Mouse (Mus musculus) limb, embryonic 12.5 days (tissue): Measurements from ENCODE around the gene Agap3. TPM values are rescaled to one million over a fixed set of nuclear protein-coding genes. Genes with fewer than 3 reads are reported as not detected.
A peak's percentile ranks its signal among the peaks of the same experiment; 100 is the strongest.

Source experiments
- ATAC-seq: fragments of 200-750 bp; cut with Nextera tagmentation; 2 replicates; pipeline ENCODE4 v1.8.0; 2017; ENCODE audit warnings: low read depth, moderate TSS enrichment; ENCODE audit not compliant: insufficient number of reproducible peaks, insufficient read depth, low FRiP score, low TSS enrichment
- H3K27ac ChIP-seq: fragments of 300-500 bp; sonication (generic); 2 replicates; pipeline ENCODE4 v1.5.1; 2016; ENCODE audit warnings: mild to moderate bottlenecking, moderate library complexity
- H3K27me3 ChIP-seq: fragments of 300-500 bp; sonication (generic); 2 replicates; pipeline ENCODE4 v1.6.1; 2016; ENCODE audit warnings: mild to moderate bottlenecking, moderate library complexity
- H3K36me3 ChIP-seq: fragments of 300-500 bp; sonication (generic); 2 replicates; pipeline ENCODE4 v1.6.1; 2016; ENCODE audit warnings: mild to moderate bottlenecking, moderate library complexity
- H3K4me1 ChIP-seq: fragments of 300-500 bp; sonication (generic); replicated peaks from 2 replicates; pipeline ENCODE4 v1.6.1; 2016
- H3K4me2 ChIP-seq: fragments of 300-500 bp; sonication (generic); 2 replicates; pipeline ENCODE4 v1.6.1; 2016; ENCODE audit warnings: mild to moderate bottlenecking, moderate library complexity
- H3K4me3 ChIP-seq: fragments of 300-500 bp; sonication (generic); replicated peaks from 2 replicates; pipeline ENCODE4 v1.5.1; 2016; ENCODE audit warnings: mild to moderate bottlenecking
- H3K9ac ChIP-seq: fragments of 300-500 bp; sonication (generic); replicated peaks from 2 replicates; pipeline ENCODE4 v1.6.1; 2016; ENCODE audit warnings: mild to moderate bottlenecking, moderate library complexity
- H3K9me3 ChIP-seq: fragments of 300-500 bp; sonication (generic); 2 replicates; pipeline ENCODE4 v1.6.1; 2016; ENCODE audit warnings: mild to moderate bottlenecking, moderate library complexity
- WGBS: fragments of 180-500 bp; shearing (Covaris S2); methylation state at CpG from one replicate; pipeline ENCODE4 v1.1.7; 2016; 5-methylcytosine and 5-hydroxymethylcytosine counted together
- polyA plus RNA-seq: library from polyadenylated mRNA; unstranded; fragments of >200 nt; fragmentation: Nextera tagmentation; extraction: Ambion mirVana; gene quantifications from 2 replicates; pipeline ENCODE4 v1.2.1, GENCODE M21; 2016

Agap3 gene
- polyA plus RNA-seq, 1 experiment from 2014 or later: 67.8 TPM

GRCm38 (mm10) chr5:24524522-24524921 is 72.5 kb downstream of the Agap3 start:
- no peak for ATAC-seq
- Histone ChIP-seq H3K27me3 (peaks cover 97% of the 10 kb centered on the region), H3K4me2 (no peak overlapping the region), H3K9me3 (no peaks in the 10 kb centered on the region), H3K27ac (no peak overlapping the region), H3K4me3 (no peak overlapping the region), H3K36me3 (no peaks in the 10 kb centered on the region), H3K9ac (no peak overlapping the region), H3K4me1 (peaks cover 19% of the 10 kb centered on the region)
- 14% methylated on average over 4 of the region's 4 CpGs for WGBS

DNA sequence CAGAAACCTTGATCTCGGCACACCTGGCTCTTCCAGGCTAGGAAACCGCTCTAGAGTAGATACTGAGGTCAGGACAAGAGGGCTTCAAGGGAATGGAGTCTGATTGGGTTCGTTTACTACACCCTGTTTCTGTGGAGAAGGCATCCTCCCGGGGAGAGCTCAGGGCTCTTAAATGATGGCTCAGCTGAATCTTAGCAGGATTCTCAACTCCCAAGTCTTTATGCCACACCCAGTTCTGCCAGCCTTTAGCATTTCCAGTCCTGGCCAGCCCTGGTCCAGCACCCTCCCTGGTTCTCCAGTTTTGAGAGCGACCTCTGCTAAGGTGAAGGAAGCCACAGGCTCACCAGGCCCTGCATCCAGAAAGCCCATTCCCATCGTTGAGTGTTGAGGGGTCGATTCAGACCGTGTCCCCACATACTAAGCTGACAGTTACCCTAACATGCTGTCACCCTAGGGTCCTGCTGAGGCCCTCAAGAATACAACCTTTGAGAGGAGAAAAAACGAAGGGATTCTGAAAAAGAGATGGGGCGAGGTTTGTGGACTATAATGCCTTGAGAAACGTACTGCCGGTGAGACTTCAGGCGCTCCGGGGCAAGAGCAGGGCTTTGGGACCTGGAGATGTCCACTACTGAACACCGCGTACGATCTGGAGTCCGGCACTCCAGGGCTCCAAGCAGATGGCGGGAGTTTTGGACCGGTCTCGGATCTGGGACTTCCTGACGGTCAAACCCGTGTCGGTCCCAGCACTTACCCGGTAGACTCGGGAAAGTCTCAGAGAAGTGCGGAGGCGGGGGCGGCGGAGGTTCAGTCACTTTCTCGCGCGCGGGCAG is 73.6 kb downstream of the Agap3 start:
- no peak overlapping the region for H3K27ac ChIP-seq
- no peak overlapping the region for H3K9ac ChIP-seq
- H3K4me2 ChIP-seq: peak overlapping the region; percentile 69
- H3K9me3 ChIP-seq: no peaks in the 10 kb centered on the region
- no peaks in the 10 kb centered on the region for H3K36me3 ChIP-seq
- ATAC-seq: no peak
- peaks cover 19% of the 10 kb centered on the region for H3K4me1 ChIP-seq
- H3K4me3 ChIP-seq: peak overlapping the region; percentile 43
- peaks cover 96% of the 10 kb centered on the region for H3K27me3 ChIP-seq
- WGBS: 3% methylated on average over 34 of the region's 34 CpGs

DNA sequence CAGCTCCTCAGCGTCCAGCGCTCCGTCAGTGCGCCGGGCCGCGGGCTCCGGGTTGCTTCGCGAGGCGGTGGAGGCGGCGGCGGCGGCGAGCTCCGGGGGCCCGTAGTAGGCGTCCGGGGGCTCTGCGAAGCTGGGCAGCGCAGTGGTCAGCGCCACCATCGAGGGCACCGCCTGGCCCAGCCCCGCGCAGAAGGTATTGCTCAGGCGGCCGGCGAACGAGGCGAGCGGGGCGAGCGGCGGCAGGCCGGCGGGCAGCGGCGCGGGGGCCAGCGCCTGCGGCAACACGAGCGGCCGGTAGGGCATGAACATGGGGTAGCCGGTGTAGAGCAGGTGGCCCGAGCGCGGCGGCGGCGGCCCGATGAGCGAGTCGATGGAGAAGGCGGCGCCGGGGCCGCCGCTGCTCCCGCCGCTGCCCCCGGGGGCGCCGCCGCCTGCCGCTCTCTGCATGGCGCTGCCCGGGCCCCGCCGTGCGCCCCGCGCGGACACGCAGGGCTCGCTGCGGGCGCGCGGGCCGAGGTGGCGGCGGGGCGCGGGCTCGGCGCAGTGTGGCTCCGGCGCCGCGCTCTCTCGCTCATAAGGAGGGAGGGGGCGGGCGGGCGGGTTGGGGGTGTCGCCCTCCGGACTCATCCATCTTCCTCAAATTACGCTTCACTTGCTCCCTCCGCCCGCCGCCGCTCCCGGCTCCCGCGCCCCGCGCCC is 74.4 kb downstream of the Agap3 start:
- Histone ChIP-seq H3K9ac (no peak overlapping the region; the same call in 1 of the 2 replicates), H3K9me3 (no peaks in the 10 kb centered on the region), H3K27ac (no peak overlapping the region), H3K4me1 (peaks cover 19% of the 10 kb centered on the region), H3K4me2 (peak overlapping the region; percentile 69), H3K27me3 (peaks cover 98% of the 10 kb centered on the region), H3K4me3 (peak overlapping the region; percentile 43), H3K36me3 (no peaks in the 10 kb centered on the region)
- WGBS: under 1% methylated on average over 83 of the region's 109 CpGs
- no peak for ATAC-seq

GRCm38 (mm10) chr5:24526889-24527230 is 74.9 kb downstream of the Agap3 start, which contains the start of gene Gbx1:
Gene Gbx1, minus strand, starts transcription at chr5:24527202.
- Histone ChIP-seq H3K4me2 (peak within 1 kb of the TSS; percentile 69), H3K9me3 (no peaks in the 10 kb centered on the region), H3K36me3 (no peaks in the 10 kb centered on the region), H3K27me3 (peaks cover 98% of the 10 kb centered on the region), H3K4me3 (peak within 1 kb of the TSS; percentile 43), H3K4me1 (peaks cover 19% of the 10 kb centered on the region), H3K9ac (no peak within 1 kb of the TSS; the same call in 1 of the 2 replicates), H3K27ac (no peak within 1 kb of the TSS)
- under 1% methylated on average over 37 of the region's 49 CpGs for WGBS
- ATAC-seq: no peak

DNA sequence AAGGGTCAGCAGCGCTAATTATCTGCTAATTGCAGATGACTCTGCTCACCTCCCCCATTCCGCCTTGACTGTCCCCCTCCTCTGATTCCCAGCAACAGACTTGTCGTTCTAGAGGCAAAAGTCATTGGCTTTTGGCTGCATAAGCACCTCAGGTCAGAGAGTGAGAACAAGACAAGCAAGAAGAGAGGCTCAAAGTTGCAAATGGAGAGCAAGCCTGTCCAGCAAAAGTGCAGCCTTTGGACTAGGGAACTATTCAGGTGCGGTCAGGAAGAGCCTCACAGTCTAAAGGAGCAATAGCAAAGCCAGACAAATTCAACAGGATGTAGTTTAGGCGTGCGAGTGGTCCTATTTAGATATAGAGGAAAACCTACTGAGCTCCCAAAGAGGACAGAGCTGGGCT is 75.8 kb downstream of the Agap3 start:
- Histone ChIP-seq H3K4me3 (no peak overlapping the region), H3K36me3 (no peaks in the 10 kb centered on the region), H3K9me3 (no peaks in the 10 kb centered on the region), H3K4me1 (peaks cover 19% of the 10 kb centered on the region), H3K9ac (no peak overlapping the region), H3K4me2 (no peak overlapping the region), H3K27me3 (peaks cover 98% of the 10 kb centered on the region), H3K27ac (no peak overlapping the region)
- 13% methylated on average over 6 of the region's 6 CpGs for WGBS
- no peak for ATAC-seq

DNA sequence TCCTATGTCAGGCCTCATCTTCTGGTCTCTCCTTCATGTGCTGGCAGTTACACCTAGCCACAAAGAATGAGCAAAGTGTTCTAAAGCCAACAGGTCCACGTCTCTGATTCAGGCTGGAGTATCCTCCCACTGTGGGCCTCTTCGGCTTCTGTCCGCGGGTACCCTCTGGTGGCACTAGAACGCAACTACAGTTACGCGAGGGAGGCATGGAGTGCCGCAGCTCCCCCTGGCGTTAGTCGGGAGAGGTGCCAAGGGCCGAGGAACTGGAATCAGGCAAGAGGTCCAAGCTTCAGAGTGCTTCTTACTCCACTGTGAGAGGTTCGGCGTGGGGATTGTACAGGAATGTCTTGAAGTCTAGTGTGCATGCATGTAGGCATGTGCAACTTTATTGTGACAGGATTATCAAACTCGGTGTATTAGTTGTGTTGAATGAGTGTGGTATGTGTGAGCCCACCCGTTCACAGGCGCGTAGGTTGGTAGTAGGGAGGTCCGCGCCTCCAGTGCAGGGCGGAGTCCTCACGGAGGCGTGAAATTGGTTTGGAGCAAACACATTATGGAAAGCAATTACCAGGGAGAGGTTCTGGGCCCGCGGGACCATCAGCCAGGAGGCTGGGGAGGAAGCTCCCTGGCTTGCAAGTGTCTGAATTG is 78.2 kb downstream of the Agap3 start:
- ATAC-seq: peak; percentile 35
- Histone ChIP-seq H3K4me3 (no peak overlapping the region), H3K9me3 (no peaks in the 10 kb centered on the region), H3K27me3 (peaks cover 85% of the 10 kb centered on the region), H3K4me2 (no peak overlapping the region), H3K4me1 (peaks cover 15% of the 10 kb centered on the region), H3K27ac (no peak overlapping the region), H3K9ac (no peak overlapping the region), H3K36me3 (no peaks in the 10 kb centered on the region)
- WGBS: 14% methylated on average over 24 of the region's 24 CpGs

GRCm38 (mm10) chr5:24533391-24533790 is 81.4 kb downstream of the Agap3 start:
- H3K36me3 ChIP-seq: no peaks in the 10 kb centered on the region
- ATAC-seq: no peak
- 41% methylated on average over 11 of the region's 11 CpGs for WGBS
- no peak overlapping the region for H3K4me3 ChIP-seq
- H3K4me1 ChIP-seq: peaks cover 4% of the 10 kb centered on the region; the same call in 1 of the 2 replicates
- no peaks in the 10 kb centered on the region for H3K9me3 ChIP-seq
- H3K9ac ChIP-seq: no peak overlapping the region
- H3K4me2 ChIP-seq: no peak overlapping the region
- no peak overlapping the region for H3K27ac ChIP-seq
- peaks cover 80% of the 10 kb centered on the region for H3K27me3 ChIP-seq

DNA sequence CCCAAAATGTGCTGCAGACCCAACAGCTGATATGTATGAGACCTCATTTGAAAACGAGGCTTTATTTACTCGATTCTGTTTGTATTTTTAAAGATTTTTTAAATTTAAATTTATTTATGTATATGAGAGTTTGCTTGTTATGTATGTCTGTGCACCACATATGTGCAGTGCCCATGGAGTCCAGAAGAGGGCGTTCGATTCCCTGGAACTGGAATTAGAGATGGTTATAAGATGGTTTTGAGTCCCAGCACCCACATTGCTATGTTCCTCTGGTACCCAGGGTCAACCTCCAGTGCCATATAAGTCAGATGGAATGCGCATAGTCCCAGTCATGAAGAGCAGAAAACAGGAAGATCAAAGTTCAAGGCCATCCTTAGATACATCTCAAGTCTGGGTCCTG is 82.3 kb downstream of the Agap3 start:
- no peak overlapping the region for H3K27ac ChIP-seq
- no peak overlapping the region for H3K4me2 ChIP-seq
- peaks cover 72% of the 10 kb centered on the region for H3K27me3 ChIP-seq

GRCm38 (mm10) chr5:24535731-24536130 is 83.8 kb downstream of the Agap3 start:
- WGBS: 87% methylated on average over 3 of the region's 3 CpGs
- H3K4me1 ChIP-seq: peaks cover 22% of the 10 kb centered on the region
- H3K4me2 ChIP-seq: no peak overlapping the region
- no peak for ATAC-seq
- H3K9me3 ChIP-seq: no peaks in the 10 kb centered on the region
- H3K27ac ChIP-seq: no peak overlapping the region
- no peak overlapping the region for H3K4me3 ChIP-seq
- peaks cover 63% of the 10 kb centered on the region for H3K27me3 ChIP-seq
- H3K36me3 ChIP-seq: no peaks in the 10 kb centered on the region
- no peak overlapping the region for H3K9ac ChIP-seq

More for the DNA sequence above, 82.3 kb downstream of the Agap3 start:
- no peak overlapping the region for H3K9ac ChIP-seq
- no peaks in the 10 kb centered on the region for H3K36me3 ChIP-seq
- no peak overlapping the region for H3K4me3 ChIP-seq
- H3K9me3 ChIP-seq: no peaks in the 10 kb centered on the region
- WGBS: 55% methylated on average over 5 of the region's 5 CpGs
- peaks cover 8% of the 10 kb centered on the region; the same call in 1 of the 2 replicates for H3K4me1 ChIP-seq
- ATAC-seq: no peak

- Histone ChIP-seq H3K4me2 (no peak overlapping the region), H3K36me3 (no peaks in the 10 kb centered on the region), H3K27ac (no peak overlapping the region), H3K9ac (no peak overlapping the region), H3K27me3 (peaks cover 56% of the 10 kb centered on the region), H3K4me1 (peaks cover 30% of the 10 kb centered on the region), H3K9me3 (no peaks in the 10 kb centered on the region), H3K4me3 (no peak overlapping the region)
- WGBS: 72% methylated on average over 5 of the region's 5 CpGs
- ATAC-seq: no peak
These were observed 84.5 kb downstream of the Agap3 start for GRCm38 (mm10) chr5:24536511-24536910.

DNA sequence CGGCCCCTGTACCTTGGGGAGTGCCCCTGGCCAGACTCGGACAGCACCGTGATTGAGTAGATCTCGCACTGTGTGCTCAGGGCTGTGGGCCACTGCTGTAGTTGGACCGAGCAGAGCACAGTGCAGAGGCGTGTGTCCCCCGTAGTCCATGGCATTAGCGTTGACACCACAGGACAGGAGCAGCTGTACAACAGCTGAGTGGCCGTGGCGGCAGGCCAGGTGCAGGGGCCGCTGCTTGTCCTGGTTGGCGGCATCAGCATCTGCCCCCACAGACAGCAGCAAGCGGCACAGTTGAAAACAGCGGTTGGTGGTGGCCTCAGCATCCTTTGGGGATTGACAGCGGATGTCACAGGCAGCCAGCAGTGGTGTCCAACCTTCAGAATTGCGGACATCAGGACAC is 85.6 kb downstream of the Agap3 start:
- Histone ChIP-seq H3K27me3 (peaks cover 46% of the 10 kb centered on the region), H3K4me3 (no peak overlapping the region), H3K4me1 (peaks cover 31% of the 10 kb centered on the region), H3K27ac (no peak overlapping the region), H3K36me3 (no peaks in the 10 kb centered on the region), H3K4me2 (no peak overlapping the region), H3K9ac (no peak overlapping the region), H3K9me3 (no peaks in the 10 kb centered on the region)
- no peak for ATAC-seq
- 65% methylated on average over 16 of the region's 16 CpGs for WGBS
